Mouse (Mus musculus) heart, postnatal 36 days (tissue): ENCODE measurements around the gene Ddx49. TPM values are rescaled to one million over a fixed set of nuclear protein-coding genes. Genes with fewer than 3 reads are reported as not detected.

Experiments used
- DNase-seq, 2 experiments: peaks; one replicate each; pipeline ENCODE4 v3.0.0; 2021 to 2022
- intact Hi-C: fragments of 180-260 bp; cut with DNase I; formaldehyde crosslinking; loops from one replicate; pipeline ENCODE4 v1.15.1; 2025
- total RNA-seq, 2 experiments: library from RNA; stranded (reverse); gene quantifications; 2 replicates each; pipeline ENCODE4 v1.2.3; 2021

Ddx49 gene
- total RNA-seq, 2 experiments from 2014 or later, result 25.8 to 34.5 TPM

DNA sequence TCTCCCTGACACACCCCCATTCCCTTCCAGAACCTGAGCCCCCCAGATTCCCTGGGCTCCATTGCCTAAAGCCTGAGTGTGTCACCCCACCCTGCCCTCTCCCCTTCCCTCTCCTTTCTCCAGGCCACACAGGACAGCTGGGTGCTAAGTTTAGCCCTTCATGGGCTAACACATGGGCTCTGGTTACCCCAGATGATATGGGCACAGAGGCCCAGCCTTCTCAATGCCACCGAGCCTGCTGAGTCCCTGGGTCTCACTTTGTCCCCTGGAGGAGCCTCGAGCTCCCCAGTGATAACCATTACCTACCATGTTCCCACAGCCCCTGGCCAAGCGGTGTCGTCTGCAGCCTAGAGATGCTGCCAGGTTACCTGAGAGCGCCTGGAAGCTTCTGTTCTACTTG, 15.6 kb upstream of the Ddx49 start:
- no peak for DNase-seq
- intact Hi-C loops, result no loop called here

DNA sequence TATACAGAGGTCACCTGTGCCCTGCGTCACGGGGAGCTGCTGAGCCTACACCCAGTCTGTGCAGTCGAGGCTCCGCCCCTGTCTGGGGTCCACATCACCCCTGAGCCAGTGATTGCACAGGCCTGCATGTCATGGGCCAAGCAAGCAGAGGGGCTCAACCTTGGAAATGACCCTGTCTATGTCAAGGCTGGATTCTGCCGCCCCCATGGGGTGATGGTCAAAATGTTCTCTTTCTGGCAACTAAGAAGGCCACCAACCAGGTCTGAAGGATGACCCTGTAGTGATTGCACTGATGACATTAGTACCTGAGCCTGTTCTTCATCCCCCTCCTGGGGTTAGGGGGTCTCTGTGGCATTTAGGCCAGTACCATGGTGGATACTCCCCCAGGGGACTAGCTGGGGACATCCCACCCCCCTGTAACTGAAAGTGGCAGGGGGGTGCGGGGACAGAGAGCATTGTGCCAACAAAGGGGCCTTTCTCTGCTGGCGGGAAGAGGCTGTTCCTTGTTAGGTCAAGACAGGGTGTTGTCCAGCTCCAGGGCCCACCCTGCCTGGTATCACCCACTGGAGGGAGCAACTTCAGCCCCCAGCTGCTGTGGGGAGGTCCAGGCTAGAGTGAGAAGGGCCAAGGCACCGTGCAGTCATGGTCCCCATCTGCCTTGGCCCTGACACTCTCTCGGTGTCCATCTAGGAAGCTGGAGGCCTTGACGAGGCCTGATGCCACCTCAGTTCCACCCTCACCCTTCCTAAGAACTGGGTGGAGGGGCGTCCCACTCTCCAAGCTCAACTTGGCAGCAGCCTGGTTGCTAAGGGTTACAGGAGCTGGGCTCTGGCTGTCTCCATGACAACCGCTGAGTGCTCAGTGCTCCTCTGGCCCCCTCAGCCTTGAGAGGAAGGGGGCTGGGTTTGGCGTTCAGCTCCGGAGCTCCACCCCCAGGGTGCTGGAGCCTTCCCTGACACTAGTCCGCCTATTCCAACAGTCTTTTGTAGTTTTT, 14.5 kb upstream of the Ddx49 start:
- no peak for DNase-seq

DNA sequence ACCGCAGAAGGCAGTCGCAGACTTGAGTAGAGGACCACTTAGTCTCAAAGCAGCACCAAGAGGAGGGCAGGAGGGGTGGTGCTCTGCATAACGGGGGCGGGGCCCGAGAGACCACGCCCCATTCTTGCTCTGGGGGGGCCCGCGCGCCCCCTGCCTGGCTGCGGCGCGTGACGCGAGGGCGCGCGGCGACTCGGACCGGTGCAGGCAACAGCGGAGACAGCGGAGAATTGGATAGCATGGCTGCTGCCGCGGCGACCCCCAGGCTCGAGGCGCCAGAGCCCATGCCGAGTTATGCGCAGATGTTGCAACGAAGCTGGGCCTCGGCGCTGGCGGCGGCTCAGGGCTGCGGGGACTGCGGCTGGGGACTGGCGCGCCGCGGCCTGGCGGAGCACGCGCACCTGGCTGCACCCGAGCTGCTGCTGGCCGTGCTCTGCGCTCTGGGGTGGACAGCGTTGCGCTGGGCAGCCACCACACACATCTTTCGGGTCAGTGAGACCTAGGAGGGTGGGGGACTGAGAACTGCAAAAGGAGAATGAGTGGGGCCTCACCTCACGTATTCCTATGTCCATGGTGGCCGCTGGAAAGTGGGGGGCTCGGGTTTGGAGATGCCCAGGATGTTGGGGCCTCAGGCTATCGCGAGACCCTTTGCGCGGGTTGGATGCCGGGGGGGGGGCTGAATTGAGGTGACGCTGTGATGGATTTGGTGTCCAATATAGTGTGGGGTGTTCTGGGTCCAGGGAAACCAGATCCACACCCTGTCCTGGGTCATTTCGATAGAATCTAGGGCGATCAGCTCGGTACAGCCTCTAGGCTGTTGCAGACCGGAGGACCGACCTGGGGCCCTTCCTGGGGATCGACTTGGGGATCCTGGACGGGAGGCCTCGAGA, 13.6 kb upstream of the Ddx49 start, which contains the start of gene Cers1:
Gene Cers1, plus strand, starts transcription at position 152 of the 887 bp plus-strand sequence.
- peak; percentile 52 to 60 for DNase-seq
- intact Hi-C loops, result no loop called here

More for the DNA sequence above, 14.5 kb upstream of the Ddx49 start:
- intact Hi-C loops, result no loop called here

DNA sequence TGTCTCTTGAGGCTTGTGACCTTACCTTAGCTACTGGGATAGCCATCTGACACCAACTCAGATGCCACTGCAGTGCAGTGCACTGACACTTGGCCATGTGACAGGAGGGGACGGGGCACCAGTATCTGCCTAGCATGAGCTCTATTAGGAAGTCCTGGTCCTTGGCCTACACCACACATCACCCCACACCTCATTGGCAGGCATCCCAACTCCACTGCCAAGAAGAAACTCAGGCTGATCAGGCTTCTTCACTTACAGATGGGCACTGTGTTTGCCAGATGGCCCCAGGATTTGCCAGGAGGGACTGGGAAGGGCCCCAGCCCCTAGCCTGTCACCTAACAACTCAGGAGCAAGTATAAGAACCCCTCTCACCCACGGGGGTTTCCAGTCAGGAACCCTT, 11.1 kb upstream of the Ddx49 start:
- DNase-seq, result no peak
- intact Hi-C loops, result no loop called here

DNA sequence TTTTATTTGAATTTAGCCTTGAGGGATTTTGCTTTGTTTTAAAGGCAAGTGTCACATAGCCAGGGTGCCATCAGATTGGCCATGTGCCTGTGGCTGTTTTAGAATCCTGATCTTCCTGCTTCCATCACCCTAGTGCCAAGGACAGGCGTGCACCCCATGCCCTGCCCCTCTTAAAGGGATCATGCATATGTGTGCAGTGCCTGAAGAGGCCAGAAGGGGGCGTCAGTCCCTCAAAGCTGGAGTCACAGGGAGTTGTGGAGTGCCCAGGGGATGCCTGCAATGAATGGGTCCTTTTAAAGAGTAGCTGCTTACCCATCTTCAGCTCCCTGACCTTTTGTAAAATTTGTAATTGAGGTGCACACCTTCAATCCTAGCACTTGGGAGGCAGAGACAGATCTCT, 7.0 kb upstream of the Ddx49 start:
- DNase-seq, result no peak
- intact Hi-C loops, result no loop called here

DNA sequence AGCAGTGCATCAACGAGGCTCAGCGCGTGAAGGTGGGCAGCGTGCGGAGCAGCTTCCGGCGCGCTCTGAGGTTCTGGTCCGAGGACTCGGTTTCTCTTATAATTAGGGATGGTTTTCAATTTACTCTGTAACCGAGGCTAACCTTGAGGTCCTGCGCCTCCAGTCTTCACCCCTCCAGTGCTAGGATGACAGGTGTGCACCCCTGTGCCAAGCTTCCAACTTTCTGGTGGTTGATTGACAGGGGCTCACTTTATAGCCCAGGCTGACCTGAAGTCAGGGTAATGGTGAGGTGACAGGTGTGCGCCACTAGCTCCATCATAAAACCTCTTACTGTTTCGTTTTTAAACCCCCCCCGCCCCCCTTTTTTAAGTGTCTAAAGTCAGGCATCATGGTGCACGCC, 612 bp upstream of the Ddx49 start:
- intact Hi-C loops, result no loop called here
- no peak for DNase-seq

DNA sequence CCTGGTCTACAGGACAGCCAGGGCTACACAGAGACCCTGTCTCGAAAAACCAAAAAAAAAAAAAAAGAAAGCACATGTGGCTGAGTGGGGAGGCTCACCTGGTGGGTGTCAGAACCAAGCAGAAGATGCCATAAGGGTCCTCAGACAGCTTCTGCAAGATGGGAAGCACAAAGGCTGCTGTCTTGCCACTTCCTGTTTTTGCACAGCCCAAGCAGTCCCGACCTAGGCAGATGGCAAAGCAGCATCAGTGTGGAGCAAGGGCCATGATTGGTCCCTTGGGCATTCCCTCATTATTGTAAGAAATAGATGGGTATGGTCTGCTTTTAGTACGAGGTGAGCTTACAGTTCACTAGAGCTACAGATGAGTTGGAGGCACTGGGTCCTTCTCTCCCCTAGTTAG, 1.4 kb downstream of the Ddx49 start:
- intact Hi-C loops, result no loop called here
- DNase-seq, result no peak

DNA sequence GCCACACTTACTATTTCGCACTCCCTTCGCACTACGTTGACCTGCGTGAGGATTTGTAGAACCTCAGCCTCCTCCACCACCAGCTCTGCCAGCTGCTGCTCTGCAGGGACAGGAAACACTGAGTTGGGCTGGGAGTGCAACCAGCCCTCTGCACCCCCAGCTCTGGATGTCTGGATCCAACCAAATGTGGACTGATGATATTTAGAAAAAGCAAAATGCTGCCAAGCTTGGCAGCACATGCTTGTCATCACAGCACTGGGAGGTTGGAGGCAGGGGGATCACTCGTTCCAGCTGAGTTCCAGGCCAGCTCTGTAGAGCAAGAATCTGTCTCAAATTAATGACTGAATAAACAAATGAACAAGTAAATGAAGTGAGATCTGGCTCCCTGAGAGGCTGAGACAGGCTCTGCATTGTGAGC, 8.3 kb downstream of the Ddx49 start:
- no peak for DNase-seq
- intact Hi-C loops, result no loop called here

DNA sequence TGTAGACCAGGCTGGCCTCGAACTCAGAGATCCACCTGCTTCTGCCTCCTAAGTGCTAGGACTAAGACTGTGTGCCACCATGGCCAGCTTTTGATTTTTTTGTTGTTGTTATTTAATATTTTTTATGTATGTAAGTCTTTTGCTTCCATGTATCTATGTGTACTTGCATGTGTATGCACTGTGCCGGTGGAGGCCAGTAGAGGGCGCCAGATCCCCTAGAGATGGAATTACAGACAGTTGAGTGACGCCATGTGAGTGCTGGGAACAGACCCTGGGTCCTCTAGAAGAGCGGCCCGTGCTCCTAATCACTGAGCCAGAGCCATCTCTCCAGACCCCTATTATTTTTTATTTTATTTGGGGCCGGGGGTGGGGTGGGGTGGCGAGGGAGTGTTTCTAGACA, 15.6 kb downstream of the Ddx49 start:
- intact Hi-C loops, result no loop called here
- no peak for DNase-seq

DNA sequence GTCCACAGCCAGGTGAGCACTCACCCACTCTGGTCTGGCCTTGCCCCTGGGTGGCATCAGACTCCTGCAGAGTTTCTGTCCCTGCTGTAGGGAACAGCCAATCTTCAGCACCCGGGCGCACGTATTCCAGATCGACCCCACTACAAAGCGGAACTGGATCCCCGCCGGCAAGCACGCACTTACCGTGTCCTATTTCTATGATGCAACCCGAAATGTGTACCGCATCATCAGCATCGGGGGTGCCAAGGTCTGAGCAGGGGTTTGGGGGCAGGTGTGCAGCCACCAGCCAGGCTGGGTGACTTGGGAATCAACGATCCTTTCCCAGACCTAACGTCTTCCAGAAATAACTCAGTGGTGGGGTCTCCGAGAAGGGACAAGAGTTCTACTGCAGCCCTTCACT, 17.0 kb downstream of the Ddx49 start:
- intact Hi-C loops, result no loop called here
- DNase-seq, result no peak

DNA sequence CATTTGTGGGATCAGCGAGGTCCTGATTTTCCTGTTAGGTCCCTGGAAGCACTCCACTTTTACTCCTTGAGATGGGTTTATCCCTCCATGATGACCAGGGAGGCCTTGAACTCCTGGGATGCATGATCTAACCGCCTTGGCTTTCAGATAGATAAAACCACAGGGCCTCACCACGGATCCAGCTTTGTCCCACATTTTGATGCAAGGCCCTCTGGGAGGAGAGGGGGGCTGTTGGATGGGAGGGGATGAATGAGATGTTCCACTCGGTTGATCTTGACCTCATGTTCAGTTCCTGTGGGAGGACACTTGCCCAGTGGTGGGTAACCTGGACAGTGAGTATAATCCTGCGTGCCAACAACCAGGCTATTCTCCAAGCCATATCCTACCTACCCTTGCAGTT, 17.9 kb downstream of the Ddx49 start:
- intact Hi-C loops, result no loop called here
- DNase-seq, result no peak

DNA sequence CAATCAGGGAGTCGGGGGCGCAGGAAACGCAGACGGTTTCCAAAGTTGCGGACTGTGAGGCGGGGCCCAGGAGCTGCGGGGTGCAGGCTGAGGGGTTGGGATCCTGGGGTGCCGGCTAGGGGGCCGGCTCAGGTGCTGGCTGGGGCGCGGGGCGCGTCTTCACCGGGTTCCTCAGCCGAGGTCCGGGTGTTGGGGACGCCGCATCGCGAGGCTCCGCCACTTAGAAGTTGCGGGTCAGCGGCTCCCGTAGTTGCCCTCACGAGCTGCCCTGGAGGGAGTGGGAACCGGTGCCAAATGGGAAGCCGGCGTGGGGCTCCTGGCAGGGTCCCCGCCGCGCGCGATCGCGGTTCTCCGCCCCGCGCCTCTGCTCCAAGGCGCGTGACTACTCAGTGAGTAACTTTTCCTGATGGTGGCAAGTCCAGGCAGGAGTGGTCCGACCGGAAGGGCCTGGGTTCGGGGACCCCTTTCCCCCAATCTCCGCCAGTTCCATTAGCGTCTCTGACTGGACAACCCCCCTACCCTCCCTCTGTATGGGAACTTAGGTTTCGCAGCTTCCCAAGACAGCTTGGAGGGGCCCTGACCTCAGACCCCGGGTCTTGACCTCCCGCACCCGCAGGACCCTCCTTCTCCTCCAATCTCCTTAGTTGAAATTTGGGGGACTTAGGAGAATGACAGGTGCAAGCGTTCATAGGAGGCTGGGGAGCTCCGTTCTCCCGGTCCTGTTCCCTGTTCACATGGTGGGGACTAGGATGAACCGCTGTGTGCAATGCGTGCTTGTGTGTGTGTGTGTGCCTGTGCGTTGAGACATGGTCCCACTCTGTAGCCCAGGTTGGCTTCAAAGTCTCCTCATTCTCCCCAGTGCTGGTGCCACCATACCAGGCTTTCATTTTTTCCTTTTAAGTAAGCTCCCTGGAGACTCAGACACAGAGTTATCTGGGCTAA, 18.9 kb downstream of the Ddx49 start:
- peak in 1 of 2 experiments; percentile 50 for DNase-seq
- intact Hi-C loops, result no loop called here

DNA sequence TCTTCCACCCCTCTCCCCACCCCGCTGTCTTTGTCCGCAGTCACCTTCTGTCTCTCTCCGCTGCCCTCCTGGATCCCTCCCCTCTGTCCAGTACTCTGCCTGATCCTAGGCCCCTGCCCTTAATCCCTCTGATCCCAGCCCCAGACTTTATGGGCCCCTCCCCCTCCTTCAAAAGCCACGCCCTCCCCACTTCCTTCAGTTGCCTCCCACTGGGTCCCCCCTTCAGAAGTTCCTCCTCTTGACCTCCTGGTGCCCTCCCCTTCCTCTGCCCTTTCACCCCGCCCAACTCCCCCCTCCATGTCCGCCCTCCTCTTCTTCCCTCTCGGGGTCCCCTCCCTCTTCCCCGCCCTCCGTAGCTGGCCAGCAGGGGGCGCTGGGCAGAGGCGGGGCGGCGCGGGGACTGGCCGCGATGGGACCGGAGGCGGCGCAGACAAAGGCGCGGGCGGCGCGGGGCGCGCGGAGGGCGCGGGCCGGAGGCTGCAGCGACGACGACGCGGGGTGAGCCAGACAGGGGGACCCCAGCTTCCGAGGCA, 19.6 kb downstream of the Ddx49 start, which contains the start of gene Homer3:
Gene Homer3, plus strand, starts transcription at position 225 of the 533 bp plus-strand sequence.
- intact Hi-C loops, result no loop called here
- DNase-seq, result peak; percentile 93 to 94

DNA sequence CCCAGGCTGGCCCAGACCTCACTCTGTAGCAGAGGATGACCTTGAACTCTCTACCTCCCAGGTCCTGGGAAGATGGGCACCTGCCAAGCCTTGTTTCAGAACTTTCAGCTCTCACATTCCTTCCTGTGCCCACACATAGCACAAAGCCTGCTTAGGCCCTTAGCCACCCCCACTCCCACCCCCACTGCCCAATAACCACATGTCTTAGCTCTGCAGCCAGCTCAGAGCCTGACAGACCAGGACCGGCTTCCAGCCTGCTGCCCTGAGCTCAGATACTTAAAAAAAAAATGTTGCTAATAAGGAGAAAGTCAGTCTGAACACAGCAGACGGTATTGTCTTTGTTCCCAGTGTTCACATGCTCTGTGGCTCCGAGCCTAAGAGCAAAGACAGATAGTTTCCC, 21.3 kb downstream of the Ddx49 start:
- intact Hi-C loops, result no loop called here
- no peak for DNase-seq

DNA sequence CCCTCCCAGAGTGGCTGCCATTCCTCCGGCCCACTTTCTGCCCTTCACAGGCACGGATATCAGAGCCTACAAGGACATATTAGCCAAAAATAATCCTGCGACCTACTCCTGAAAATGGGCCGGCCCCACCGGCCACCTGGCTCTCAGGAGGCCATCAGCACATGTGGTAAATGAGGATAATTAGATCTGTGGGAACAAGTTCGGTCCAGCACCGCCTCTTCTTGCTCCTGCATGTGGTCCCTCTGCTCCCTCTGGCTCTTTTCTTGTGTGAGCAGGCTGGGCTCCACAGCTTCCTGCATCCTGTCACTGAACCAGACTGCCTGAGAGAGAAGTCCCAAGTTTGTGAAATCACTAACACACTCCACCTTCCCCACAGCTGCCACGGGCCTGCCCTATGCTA, 23.0 kb downstream of the Ddx49 start:
- intact Hi-C loops, result no loop called here
- DNase-seq, result no peak

DNA sequence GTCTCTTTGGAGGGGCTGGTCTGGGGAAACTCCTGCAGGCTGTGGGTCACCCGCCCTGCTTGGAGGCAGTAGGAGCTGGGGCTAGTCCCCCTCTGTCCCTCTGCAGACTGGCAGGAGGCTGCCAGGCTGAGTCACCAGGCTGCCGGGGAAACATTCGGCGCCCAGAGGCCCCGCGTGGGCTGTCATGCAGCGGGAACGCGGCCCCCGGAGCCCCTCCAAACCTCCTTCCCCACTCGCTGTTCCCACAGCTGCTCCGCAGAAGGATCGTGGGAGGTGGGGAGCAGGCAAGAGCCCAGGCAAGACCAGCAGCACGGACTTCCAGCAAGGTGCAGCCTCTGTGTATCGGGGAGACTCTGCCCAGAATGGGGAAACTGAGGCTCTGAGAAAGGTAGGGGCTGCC, 24.1 kb downstream of the Ddx49 start:
- no peak for DNase-seq
- intact Hi-C loops, result no loop called here

DNA sequence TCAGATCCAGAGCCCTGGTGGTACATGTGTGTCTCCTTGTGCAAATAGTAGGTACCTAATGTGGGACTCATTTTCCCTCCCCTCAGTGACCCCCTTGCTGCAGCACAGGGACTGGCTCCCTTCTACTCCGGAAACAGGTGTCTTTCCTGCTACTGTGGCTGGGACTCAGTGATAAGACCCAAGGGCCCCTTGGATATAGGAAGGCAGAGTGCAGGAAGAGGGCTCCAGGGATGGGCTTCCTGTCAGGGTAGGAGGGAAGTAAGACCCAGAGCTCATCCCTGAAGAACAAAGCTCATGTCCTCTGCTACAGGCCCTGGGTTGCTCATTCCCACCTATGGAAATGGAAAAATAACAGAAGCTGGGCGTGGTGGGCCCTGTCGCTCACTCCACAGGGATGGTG, 25.8 kb downstream of the Ddx49 start:
- intact Hi-C loops, result no loop called here
- DNase-seq, result peak in 1 of 2 experiments; percentile 31

DNA sequence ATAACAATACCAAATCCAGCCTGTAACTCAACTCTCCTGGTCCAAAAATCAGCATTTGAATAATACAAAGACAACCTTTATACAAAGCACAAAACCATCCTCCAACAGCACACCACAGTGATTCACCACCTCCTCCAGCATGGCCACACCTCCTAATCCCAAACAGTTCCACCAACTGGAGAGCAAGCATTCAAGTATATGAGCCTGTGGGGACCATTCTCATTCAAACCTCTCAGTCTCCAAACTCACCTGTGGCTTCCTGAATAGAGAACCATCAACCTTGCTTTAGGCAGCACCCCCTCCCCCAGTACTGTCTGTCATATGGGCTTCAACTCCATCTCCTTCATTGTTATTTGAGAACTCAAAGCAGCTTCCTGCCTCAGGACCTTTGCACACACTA, 27.9 kb downstream of the Ddx49 start:
- intact Hi-C loops, result no loop called here
- no peak for DNase-seq

DNA sequence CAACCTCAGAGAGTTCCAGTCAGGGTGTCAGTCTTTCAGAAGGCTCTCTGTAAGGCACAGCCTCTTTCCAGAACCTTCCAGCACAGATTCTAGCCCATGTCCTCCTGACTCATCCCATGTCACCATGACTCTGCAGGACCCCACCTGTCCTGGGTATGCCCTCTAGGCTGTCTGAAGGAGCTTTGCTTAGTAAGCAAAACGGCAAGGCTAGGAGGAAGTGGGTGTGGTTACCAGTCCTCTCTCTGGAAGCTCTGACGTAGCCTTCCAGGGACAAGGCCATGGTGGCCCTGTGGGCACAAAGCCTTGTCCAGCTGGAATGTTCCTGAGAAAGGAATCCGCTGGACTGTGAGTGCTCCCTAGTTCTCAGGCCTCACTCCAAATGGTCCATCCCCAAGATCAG, 29.3 kb downstream of the Ddx49 start:
- DNase-seq, result peak in 1 of 2 experiments; percentile 34
- intact Hi-C loops, result no loop called here
